Mouse (Mus musculus): Measurements from ENCODE around the gene Tor4a. TPM values are rescaled to one million over a fixed set of nuclear protein-coding genes. Genes with fewer than 3 reads are reported as not detected.
A peak's percentile ranks its signal among the peaks of the same experiment; 100 is the strongest.

Gene Tor4a
- total RNA-seq, 2 experiments from 2014 or later: 1.8 to 2.4 TPM

DNA sequence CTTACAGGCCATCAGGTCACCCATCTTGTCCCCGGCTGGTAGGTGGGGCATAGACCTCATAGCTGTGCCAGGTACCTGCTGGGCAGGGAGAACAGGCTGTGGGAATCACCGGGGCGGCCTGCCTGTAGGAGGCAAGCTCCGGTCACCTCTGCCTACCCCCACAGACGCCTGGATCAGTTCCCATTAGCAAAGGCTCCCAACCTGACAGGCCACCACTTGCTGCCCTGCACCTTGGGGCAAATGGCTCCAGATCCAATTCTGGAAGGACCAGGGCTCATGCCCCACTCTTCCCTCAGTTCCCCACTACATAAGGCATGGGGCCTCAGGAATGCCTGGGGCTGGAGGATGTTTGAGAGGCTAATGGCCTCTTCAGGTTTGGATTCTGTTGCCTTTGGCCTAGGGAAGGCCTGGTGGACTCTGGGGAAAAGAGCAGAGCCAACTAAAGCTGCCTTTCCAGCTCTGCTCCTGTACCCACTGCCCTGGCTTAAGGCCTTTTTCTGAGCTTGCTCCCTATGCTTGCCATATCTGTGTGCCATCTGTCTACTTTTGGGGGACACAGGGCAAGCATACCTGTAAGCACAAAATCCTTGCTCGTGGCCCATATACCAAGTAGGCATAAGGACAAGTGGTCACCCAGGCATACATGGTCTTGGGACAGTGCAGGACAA lies 25.5 kb downstream of the Tor4a start:
- DNase-seq (ENCODE audit: low spot score in 2 of 2): peak in 1 of 2 experiments; percentile 5

DNA sequence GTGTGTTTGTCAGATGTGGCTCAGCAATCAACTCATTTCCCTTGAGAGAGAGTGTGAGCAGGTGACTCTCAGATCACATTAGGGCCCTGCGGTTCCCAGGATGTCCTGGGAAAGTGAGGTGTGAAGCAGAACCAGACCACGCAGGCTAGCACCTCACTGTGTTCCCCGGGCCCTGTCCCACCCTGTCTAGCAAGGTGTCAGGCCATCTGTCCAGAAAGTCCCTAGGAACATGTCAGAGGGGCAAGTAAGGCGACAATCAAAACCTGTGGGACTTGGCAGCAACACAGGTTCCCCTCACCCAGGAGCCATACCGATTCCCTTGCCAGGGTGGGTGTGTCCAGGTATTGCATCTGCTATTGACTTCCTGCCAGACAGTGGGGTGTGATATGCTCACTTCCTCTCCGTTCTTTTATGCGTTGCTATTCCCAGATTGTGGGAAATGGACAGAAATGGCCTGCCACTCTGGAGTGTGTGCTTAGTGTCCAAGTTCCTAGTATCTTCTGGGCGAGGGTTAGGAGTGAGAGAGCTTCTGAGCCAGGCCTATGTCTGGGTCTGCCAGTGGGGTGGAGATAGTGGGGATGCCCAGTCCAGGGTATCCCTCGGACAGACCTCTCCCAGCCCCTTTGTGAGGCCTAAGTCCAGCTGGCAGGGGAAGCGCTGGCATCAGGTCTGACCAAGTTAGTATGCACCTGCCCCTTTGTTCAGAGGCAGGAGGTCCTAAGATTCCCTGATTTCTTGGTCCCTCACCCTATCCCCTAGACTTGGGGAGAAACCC lies 26.2 kb downstream of the Tor4a start:
- peak in 1 of 2 experiments; percentile 5 for DNase-seq (ENCODE audit: low spot score in 2 of 2)

DNA sequence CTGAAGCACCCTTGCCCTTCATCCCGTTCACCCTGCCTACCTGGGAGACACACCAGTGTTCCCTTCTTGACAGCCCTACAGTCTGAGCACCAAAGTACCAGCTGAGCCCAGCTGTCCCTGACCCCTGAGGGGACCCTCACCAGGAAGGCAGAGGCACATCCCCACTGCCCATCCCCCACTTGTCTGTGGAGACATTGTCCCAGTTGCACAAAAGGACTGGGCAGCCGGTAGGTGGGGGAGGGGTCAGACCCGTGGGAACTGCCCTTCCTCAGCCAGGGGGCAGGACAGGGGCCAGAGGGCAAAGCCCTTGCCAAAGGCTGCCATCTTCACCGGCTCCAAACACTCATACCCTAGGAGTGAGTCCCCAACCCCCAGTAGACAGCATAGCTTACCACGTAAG lies 26.9 kb downstream of the Tor4a start:
- DNase-seq (ENCODE audit: low spot score in 2 of 2): no peak

DNA sequence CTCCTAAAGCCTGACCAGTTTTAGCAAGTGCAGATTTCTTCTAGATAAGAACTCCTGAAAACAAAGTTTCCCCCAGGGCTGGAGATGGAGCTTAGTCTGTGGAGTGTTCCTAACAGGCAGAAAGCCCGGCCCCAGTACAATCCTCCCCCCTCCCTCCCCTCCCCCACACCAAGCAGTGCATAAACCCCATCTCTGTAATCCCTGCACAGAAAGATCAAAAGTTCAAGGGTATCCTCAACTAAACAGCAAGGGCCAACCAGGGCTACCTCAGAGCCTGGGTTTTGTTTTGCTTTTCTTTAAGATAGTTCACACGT lies 28.1 kb downstream of the Tor4a start:
- DNase-seq (ENCODE audit: low spot score in 2 of 2): no peak

DNA sequence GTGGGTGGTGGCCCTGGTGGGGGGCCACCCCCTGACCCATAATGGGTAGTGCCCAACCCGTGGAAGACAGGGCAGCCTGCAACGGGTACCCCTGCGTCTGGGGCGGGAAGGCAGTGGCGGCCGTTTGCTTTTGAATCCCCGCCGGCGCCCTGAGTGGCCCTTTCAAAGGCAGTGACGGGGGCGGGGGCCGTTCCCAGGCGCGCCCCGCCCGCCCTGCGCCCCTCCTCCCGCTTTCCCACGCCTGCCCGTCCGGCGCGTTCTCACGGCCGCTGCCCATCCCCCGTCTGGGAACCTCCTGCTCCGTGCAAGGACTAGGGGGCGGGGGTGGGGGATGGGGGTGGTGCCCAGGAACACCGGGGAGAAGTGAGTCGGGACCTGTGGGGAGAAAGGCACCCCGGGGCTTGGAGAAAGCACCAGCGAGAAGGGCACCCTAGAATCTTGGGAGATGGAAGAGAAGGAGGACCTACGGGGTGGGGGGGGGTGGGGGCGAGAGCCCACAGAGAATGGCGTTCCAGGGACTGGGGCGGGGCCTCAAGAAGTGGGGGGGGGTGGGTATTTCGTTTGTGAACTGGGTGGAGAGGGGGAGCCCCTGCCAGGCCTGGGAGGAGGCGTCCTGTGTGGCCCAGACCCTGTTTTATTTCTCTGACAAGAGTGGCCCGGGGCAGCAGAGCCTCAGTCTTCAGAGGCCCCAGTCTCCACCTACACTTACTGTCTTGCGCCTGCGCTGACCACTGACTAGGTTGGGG lies 28.6 kb downstream of the Tor4a start:
- DNase-seq (ENCODE audit: low spot score in 2 of 2): peak; percentile 50 to 75

DNA sequence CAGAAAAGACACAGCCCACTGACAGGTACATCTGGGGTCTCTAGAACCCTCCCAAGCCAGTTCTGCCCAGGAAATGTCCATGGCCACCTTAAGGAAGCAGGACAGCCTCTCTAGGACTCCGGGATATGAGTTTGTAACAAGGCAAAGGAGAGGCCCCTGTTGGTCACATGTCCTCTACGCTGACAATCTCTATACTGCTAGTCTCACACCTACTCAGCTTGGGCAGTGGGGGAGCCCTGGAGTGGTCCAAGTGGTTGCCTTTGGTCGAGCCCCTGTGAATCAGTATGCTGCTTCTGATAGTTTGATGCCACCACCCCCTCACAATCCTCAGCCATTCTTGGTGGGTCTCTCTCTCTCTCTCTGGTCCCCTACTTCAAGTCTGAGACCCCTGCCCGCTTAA lies 29.2 kb downstream of the Tor4a start:
- no peak for DNase-seq (ENCODE audit: low spot score in 2 of 2)

DNA sequence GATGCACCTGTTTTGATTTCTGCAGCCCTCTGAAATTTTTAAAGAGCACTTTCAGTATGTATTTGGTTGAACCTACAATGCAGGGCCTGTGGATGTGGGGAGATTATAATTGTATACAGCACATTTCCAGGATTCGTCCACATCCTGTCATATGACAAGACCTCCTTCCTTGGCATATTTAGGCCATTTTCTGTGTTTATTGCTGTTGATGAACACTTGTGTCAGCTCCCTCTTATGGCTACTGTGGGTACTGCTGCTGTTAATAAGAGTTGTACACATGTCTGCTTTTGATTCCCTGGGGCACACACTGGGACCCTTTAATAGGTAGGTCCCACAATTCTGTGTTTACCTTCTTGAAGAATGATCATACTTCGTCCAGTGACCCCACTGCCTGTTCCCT lies 39.0 kb downstream of the Tor4a start:
- DNase-seq (ENCODE audit: low spot score in 2 of 2): no peak

DNA sequence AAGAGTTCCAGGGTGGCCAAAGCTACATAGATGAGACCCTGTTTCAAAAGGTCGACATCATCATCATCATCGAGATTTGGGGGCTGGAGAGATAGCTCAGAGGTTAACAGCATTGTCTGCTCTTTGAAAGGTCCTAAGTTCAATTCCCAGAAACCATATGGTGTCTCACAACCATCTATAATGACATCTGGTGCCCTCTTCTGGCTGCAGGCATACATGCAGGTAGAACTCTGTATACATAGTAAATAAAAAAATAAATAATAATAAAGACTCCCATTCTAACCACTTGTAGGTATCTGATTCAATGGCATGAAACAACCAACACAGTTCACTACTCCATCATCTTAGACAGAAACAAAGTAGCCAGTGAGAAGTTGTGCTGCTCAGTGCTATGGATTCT lies 39.7 kb downstream of the Tor4a start:
- no peak for DNase-seq (ENCODE audit: low spot score in 2 of 2)

DNA sequence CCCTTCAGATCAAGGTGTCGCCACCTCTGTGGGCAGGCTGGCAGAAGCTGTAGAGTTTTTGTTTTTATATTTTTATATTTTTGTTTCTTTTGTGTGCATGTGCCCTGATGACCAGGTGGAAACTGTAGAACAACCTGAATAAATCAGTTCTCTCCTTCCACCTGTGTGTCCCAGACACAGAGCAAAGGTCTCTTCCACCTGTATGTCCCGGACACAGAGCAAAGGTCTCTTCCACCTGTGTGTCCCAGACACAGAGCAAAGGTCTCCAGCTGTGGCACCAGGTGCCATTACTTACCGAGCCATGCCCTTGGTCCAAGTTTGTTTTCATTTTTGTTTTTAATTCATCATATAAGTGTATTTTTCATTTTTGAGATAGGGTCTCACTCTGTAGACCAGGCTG lies 40.5 kb downstream of the Tor4a start:
- no peak for DNase-seq (ENCODE audit: low spot score in 2 of 2)

DNA sequence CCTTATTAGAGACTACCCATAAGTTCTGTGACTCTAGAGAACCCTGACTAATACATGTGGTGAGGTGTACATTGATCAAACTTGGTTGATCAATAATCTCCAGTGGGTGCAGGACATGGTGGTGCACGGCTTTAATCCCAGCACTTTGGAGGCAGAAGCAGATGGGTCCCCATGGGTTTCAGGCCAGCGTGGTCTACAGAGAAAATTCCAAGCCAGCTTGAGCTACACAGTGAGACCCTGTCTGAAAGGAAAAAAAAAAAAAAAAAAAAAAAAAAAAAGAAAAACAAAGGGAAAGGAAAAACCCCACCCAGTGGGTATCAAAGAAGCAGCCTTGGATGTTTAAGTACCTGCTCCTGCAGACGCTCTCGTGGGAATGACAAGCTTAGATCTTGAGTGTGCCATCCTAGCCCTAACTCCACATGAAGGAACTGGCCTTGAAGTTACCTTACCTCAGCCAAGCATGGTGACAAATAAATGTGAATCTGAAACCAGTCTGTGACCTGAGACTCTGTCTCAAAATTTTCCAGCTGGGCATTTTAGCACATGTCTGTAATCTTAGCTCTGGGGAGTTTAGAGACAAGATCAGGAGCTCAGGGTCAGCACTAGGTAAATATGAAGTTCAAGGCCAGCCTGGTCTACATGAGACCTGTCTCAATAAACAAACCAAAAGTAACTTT lies 45.3 kb downstream of the Tor4a start:
- no peak for DNase-seq (ENCODE audit: low spot score in 2 of 2)

DNA sequence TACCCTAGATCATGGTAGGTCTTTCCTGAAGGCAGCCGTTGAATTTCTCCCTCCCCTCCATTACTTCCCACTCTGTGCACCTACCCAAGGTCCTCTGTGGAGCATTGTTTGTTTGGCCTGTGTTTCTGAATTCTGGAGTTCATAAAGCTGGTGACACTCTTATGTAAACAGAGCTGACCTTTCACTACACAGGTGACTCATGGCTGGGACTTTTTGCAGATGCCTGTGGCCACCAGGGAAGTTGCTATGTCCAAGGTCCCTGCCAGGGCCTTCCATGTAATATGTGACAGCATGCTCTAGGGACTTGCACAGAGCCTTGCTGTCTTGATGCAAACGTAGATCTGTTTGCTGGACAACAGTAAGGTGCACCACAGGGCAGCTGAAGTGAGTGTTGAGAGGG lies 47.0 kb downstream of the Tor4a start:
- no peak for DNase-seq (ENCODE audit: low spot score in 2 of 2)

DNA sequence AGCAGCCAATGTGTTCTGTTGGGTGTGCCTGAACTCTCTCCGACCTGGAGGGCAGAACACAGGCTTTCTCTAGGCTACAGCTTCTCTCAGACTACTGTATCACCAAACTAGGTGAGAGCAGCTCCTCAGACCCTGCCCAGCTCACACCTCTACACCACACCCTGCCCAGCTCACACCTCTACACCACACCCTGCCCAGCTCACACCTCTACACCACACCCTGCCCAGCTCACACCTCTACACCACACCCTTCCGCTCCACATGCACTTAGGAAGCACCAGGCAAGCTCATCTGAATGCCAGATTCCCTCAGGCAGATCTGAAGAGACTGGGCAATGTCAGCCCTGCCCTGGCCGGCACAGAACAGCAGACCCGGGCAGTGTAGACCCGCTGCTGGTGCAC lies 48.8 kb downstream of the Tor4a start:
- no peak for DNase-seq (ENCODE audit: low spot score in 2 of 2)

DNA sequence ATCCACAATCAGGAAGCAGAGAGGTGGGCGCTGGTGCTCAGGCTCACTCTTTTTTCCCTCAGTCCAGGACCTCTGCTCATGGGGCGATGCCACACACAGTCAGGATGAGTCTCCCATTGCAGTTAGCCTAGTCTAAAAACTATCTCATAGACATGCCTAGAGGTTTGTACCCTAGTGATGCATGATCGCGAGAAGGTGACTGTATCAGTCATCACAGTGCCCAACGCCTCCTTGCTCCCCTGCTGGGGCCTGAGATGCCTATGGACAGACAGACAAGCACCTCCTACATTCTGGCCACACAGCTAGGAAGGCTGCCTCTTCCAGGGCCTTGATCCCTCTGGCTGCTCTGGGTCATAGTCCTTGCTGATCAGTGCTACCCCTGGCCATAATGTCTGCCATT lies 49.3 kb downstream of the Tor4a start:
- no peak for DNase-seq (ENCODE audit: low spot score in 2 of 2)

DNA sequence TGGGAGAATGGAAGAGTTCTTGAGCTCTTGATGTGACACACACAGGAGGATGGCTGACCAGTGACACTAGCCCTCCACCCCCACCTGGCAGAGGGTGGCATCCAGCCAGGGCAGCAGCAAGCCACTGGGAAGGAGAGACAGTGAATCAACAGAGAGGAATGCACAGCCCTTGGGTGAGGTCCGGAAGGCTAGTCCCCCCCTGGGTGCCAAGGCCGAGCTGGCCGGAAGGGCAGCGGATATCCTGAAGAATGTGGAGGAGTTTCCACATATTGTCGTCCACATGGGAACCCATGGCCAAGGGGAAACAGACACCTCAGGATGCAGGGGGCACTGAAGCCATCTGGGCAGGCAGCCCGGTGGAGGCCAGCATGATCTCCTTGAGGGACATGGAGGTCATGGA lies 51.3 kb downstream of the Tor4a start:
- DNase-seq (ENCODE audit: low spot score in 2 of 2): no peak

Other genes with a start within 250 kb of the Tor4a start
- 10 to 100 TPM; 42.0 to 44.2 TPM for gene Zmynd19, start 247.1 kb downstream of the Tor4a start, total RNA-seq (2021)
- gene Dph7, start 234.5 kb downstream of the Tor4a start, total RNA-seq (2021): 10 to 100 TPM; 24.9 to 29.5 TPM
- 10 to 100 TPM; 84.9 to 94.6 TPM for gene Mrpl41, start 221.8 kb downstream of the Tor4a start, total RNA-seq (2021)
- gene Pnpla7, start 220.9 kb downstream of the Tor4a start, total RNA-seq (2021): 10 to 100 TPM; 12.9 to 14.2 TPM
- 100 to 1,000 TPM; 793 to 858 TPM for gene Nsmf, start 142.5 kb downstream of the Tor4a start, total RNA-seq (2021)
- gene Entpd8, start 116.6 kb downstream of the Tor4a start, total RNA-seq (2021): not detected
- not detected for gene Noxa1, start 101.7 kb downstream of the Tor4a start, total RNA-seq (2021)
- 10 to 100 TPM; 43.0 to 50.3 TPM for gene Nrarp, start 16.1 kb downstream of the Tor4a start, total RNA-seq (2021)
- gene Nelfb, start 14.6 kb upstream of the Tor4a start, total RNA-seq (2021): 10 to 100 TPM; 50.6 to 59.3 TPM
- gene Stpg3, start 17.8 kb upstream of the Tor4a start, total RNA-seq (2021): not detected
- not detected for gene Fam166a, start 21.9 kb upstream of the Tor4a start, total RNA-seq (2021)
- 100 to 1,000 TPM; 394 to 449 TPM for gene Tubb4b, start 27.8 kb upstream of the Tor4a start, total RNA-seq (2021)
- gene Slc34a3, start 37.5 kb upstream of the Tor4a start, total RNA-seq (2021): not detected
- not detected for gene Rnf224, start 39.9 kb upstream of the Tor4a start, total RNA-seq (2021)
- gene Rnf208, start 45.4 kb upstream of the Tor4a start, total RNA-seq (2021): 100 to 1,000 TPM; 212 to 216 TPM
- not detected for gene Cysrt1, start 45.6 kb upstream of the Tor4a start, total RNA-seq (2021)
- 1 to 10 TPM in 1 of 2 experiments, under 1 TPM in 1; 0.45 to 4.0 TPM for gene AL732309.1, start 50.0 kb upstream of the Tor4a start, total RNA-seq (2021)
- 10 to 100 TPM; 35.6 to 39.1 TPM for gene Tmem203, start 58.6 kb upstream of the Tor4a start, total RNA-seq (2021)
- 10 to 100 TPM; 13.9 to 14.0 TPM for gene Tprn, start 65.7 kb upstream of the Tor4a start, total RNA-seq (2021)
- 10 to 100 TPM; 77.2 to 83.4 TPM for gene Ssna1, start 75.6 kb upstream of the Tor4a start, total RNA-seq (2021)
- gene Anapc2, start 75.6 kb upstream of the Tor4a start, total RNA-seq (2021): 10 to 100 TPM; 82.8 to 85.3 TPM
- not detected for gene Tmem210, start 91.3 kb upstream of the Tor4a start, total RNA-seq (2021)
- gene Lrrc26, start 93.0 kb upstream of the Tor4a start, total RNA-seq (2021): not detected
- gene Grin1, start 122.3 kb upstream of the Tor4a start, total RNA-seq (2021): 100 to 1,000 TPM; 345 to 348 TPM
- gene Man1b1, start 135.5 kb upstream of the Tor4a start, total RNA-seq (2021): 10 to 100 TPM; 51.3 to 59.8 TPM
- gene Dpp7, start 159.5 kb upstream of the Tor4a start, total RNA-seq (2021): 10 to 100 TPM; 21.2 to 28.0 TPM
- 10 to 100 TPM; 11.2 to 11.5 TPM for gene Uap1l1, start 168.8 kb upstream of the Tor4a start, total RNA-seq (2021)
- 10 to 100 TPM; 16.0 to 18.3 TPM for gene Sapcd2, start 175.4 kb upstream of the Tor4a start, total RNA-seq (2021)
- 10 to 100 TPM; 26.1 to 26.6 TPM for gene Entpd2, start 199.0 kb upstream of the Tor4a start, total RNA-seq (2021)
- gene Npdc1, start 202.5 kb upstream of the Tor4a start, total RNA-seq (2021): 100 to 1,000 TPM; 416 to 446 TPM
- gene Fut7, start 226.4 kb upstream of the Tor4a start, total RNA-seq (2021): under 1 TPM; 0.33 to 0.78 TPM
- 100 to 1,000 TPM; 107 to 118 TPM for gene Abca2, start 231.8 kb upstream of the Tor4a start, total RNA-seq (2021)

Measured in layer of hippocampus, postnatal 10 days (tissue).